Mouse (Mus musculus) right cerebral cortex, postnatal 36 days (tissue): Measurements from ENCODE around the gene Bex4.
"Not testable (repeated sequence)": the region's sequence is repeated elsewhere in the genome, so short reads cannot be mapped to it uniquely, and the experiment has no call there.

ENCODE experiments used
- DNase-seq, 2 experiments: peaks; one replicate each; pipeline ENCODE4 v3.0.0; 2022; ENCODE audit warnings: low spot score in 2 of 2, mixed read lengths in 1 of 2

The Bex4 gene

GRCm38 (mm10) chrX:136138827-136139639 lies at the start of gene Bex4:
Gene Bex4 (plus strand): TSS chrX:136138996.
- not testable (repeated sequence) for DNase-seq

- DNase-seq: no peak
Observed at GRCm38 (mm10) chrX:136092497-136093279, 46.1 kb upstream of the Bex4 start.

GRCm38 (mm10) chrX:136094421-136094820 lies 44.4 kb upstream of the Bex4 start:
- DNase-seq: peak; percentile 8 to 15

- peak in 1 of 2 experiments; percentile 4 for DNase-seq
Observed at GRCm38 (mm10) chrX:136104046-136104723, 34.6 kb upstream of the Bex4 start.

- DNase-seq: no peak
Observed at GRCm38 (mm10) chrX:136104724-136105088, 34.1 kb upstream of the Bex4 start.

- DNase-seq: peak; percentile 30 to 36
Observed at GRCm38 (mm10) chrX:136107942-136108341, 30.9 kb upstream of the Bex4 start.

- no peak for DNase-seq
Observed at GRCm38 (mm10) chrX:136115015-136115414, 23.8 kb upstream of the Bex4 start.

- peak; percentile 70 to 79 for DNase-seq
Observed at GRCm38 (mm10) chrX:136115419-136115961, 23.3 kb upstream of the Bex4 start.

- DNase-seq: no peak
Observed at GRCm38 (mm10) chrX:136127038-136127743, 11.6 kb upstream of the Bex4 start.

GRCm38 (mm10) chrX:136127744-136128064 lies 11.1 kb upstream of the Bex4 start:
- peak; percentile 20 to 30 for DNase-seq

GRCm38 (mm10) chrX:136135559-136135958 lies 3.2 kb upstream of the Bex4 start:
- DNase-seq: no peak

- DNase-seq: not testable (repeated sequence)
Observed at GRCm38 (mm10) chrX:136139640-136140004, 826 bp downstream of the Bex4 start.

GRCm38 (mm10) chrX:136141385-136141784 lies 2.6 kb downstream of the Bex4 start:
- DNase-seq: no peak

GRCm38 (mm10) chrX:136143711-136144110 lies 4.9 kb downstream of the Bex4 start:
- DNase-seq: no peak

- no peak for DNase-seq
Observed at GRCm38 (mm10) chrX:136144195-136144594, 5.4 kb downstream of the Bex4 start.

GRCm38 (mm10) chrX:136170625-136171024 lies 31.8 kb downstream of the Bex4 start:
- DNase-seq: no peak

- DNase-seq: peak; percentile 42 to 44
Observed at GRCm38 (mm10) chrX:136171189-136172117, 32.7 kb downstream of the Bex4 start.

- peak; percentile 68 to 81 for DNase-seq
Observed at GRCm38 (mm10) chrX:136172118-136172551, 33.3 kb downstream of the Bex4 start, which contains the start of gene Tceal8. Gene Tceal8 (minus strand): TSS chrX:136172342.

- DNase-seq: no peak
Observed at GRCm38 (mm10) chrX:136172786-136173185, 34.0 kb downstream of the Bex4 start.

- no peak for DNase-seq
Observed at GRCm38 (mm10) chrX:136180897-136181553, 42.2 kb downstream of the Bex4 start.
